Mouse (Mus musculus): ENCODE results near the gene Nr5a2.
"Not testable (repeated sequence)": the region's sequence is repeated elsewhere in the genome, so short reads cannot be mapped to it uniquely, and the experiment has no call there.

Gene Nr5a2

GRCm38 (mm10) chr1:136839202-136839601, 121.0 kb downstream of the Nr5a2 start:
- CTCF ChIA-PET, result no interaction called here

- CTCF ChIA-PET, result no interaction called here
These were observed 127.7 kb downstream of the Nr5a2 start for GRCm38 (mm10) chr1:136832305-136833152.

GRCm38 (mm10) chr1:136830992-136831391, 129.3 kb downstream of the Nr5a2 start:
- CTCF ChIA-PET, result no interaction called here

GRCm38 (mm10) chr1:136829931-136830330, 130.3 kb downstream of the Nr5a2 start:
- CTCF ChIA-PET, result no interaction called here

- CTCF ChIA-PET, result no interaction called here
These were observed 136.4 kb downstream of the Nr5a2 start for GRCm38 (mm10) chr1:136823897-136824296.

GRCm38 (mm10) chr1:136800625-136801024, 159.6 kb downstream of the Nr5a2 start:
- CTCF ChIA-PET, result no interaction called here

GRCm38 (mm10) chr1:136796361-136797090, 163.7 kb downstream of the Nr5a2 start:
- CTCF ChIA-PET, result interaction anchor here (0.6 kb wide), 1 partner anchor 1484 kb away, joined by 3 read pairs; no protein-coding TSS in a partner anchor

GRCm38 (mm10) chr1:136792957-136793883, 167.0 kb downstream of the Nr5a2 start:
- CTCF ChIA-PET, result not testable (repeated sequence)
